Mouse (Mus musculus) hindbrain, embryonic 16.5 days (tissue): Measurements from ENCODE around the gene Btnl4. TPM values are rescaled to one million over a fixed set of nuclear protein-coding genes. Genes with fewer than 3 reads are reported as not detected.
"Not testable (repeated sequence)": the region's sequence is repeated elsewhere in the genome, so short reads cannot be mapped to it uniquely, and the experiment has no call there.

ENCODE experiments used
- ATAC-seq: fragments of 200-750 bp; cut with Nextera tagmentation; 2 replicates; pipeline ENCODE4 v1.8.0; 2017; ENCODE audit warnings: moderate TSS enrichment, moderate library complexity
- H3K27ac ChIP-seq: fragments of 300-500 bp; sonication (generic); 2 replicates; pipeline ENCODE4 v1.5.1; 2014; ENCODE audit warnings: low read depth, mild to moderate bottlenecking, control low read depth, low read length, moderate library complexity
- H3K27me3 ChIP-seq: fragments of 300-500 bp; sonication (generic); replicated peaks from 2 replicates; pipeline ENCODE4 v1.6.1; 2014; ENCODE audit warnings: low read length; ENCODE audit not compliant: control insufficient read depth, insufficient read depth
- H3K36me3 ChIP-seq: fragments of 300-500 bp; sonication (generic); 2 replicates; pipeline ENCODE4 v1.6.1; 2014; ENCODE audit warnings: mild to moderate bottlenecking, low read length, moderate library complexity, mixed read lengths; ENCODE audit not compliant: control insufficient read depth, insufficient read depth
- H3K4me1 ChIP-seq: fragments of 300-500 bp; sonication (generic); 2 replicates; pipeline ENCODE4 v1.6.1; 2014; ENCODE audit warnings: low read depth, low read length; ENCODE audit not compliant: control insufficient read depth, insufficient read depth
- H3K4me2 ChIP-seq: fragments of 300-500 bp; sonication (generic); 2 replicates; pipeline ENCODE4 v1.6.1; 2014; ENCODE audit warnings: mild to moderate bottlenecking, low read length, control low read depth, moderate library complexity
- H3K4me3 ChIP-seq: fragments of 300-500 bp; sonication (generic); 2 replicates; pipeline ENCODE4 v1.5.1; 2014; ENCODE audit warnings: mild to moderate bottlenecking, low read length, control low read depth, moderate library complexity
- H3K9ac ChIP-seq: fragments of 300-500 bp; sonication (generic); 2 replicates; pipeline ENCODE4 v1.6.1; 2014; ENCODE audit warnings: low read depth, mild to moderate bottlenecking, control low read depth, low read length, moderate library complexity
- H3K9me3 ChIP-seq: fragments of 300-500 bp; sonication (generic); 2 replicates; pipeline ENCODE4 v1.6.1; 2014; ENCODE audit warnings: mild to moderate bottlenecking, low read length, moderate library complexity; ENCODE audit not compliant: control insufficient read depth
- WGBS: fragments of 180-500 bp; shearing (Covaris S2); extraction: QIAGEN DNeasy Blood & Tissue Kit; methylation state at CpG from one replicate; pipeline ENCODE4 v1.1.7; 2014; 5-methylcytosine and 5-hydroxymethylcytosine counted together
- polyA plus RNA-seq: library from polyadenylated mRNA; unstranded; fragments of >200 nt; fragmentation: Nextera tagmentation; extraction: Ambion mirVana; gene quantifications from 2 replicates; pipeline ENCODE4 v1.2.1, GENCODE M21; 2015

Btnl4 gene
- polyA plus RNA-seq, 1 experiment from 2014 or later: not detected

- not testable (repeated sequence) for H3K27ac ChIP-seq, H3K9ac ChIP-seq, ATAC-seq, H3K36me3 ChIP-seq, H3K4me2 ChIP-seq, H3K4me1 ChIP-seq, H3K4me3 ChIP-seq, H3K27me3 ChIP-seq, H3K9me3 ChIP-seq
- WGBS: 89% methylated on average over 3 of the region's 3 CpGs
These were observed 20.2 kb upstream of the Btnl4 start for GRCm38 (mm10) chr17:34497319-34497718.

DNA sequence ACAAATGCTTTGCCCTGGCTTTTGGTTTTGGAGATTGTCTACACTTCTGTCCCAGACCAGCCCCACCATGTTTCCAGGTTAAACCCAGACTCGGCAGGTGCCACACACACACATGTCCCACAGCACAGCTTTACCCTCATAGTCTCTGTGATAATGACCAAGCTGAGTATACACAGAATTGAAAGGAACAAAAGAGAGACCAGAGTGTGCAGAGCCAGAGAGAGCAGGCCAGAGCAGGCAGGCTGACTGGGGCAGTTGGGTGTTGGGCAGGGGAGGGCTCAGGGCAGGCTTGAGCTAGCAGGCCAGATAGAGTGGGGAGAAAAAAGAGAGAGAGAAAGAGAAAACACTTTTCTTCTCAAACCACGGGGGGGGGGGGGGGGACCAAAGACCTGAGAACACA lies 19.4 kb upstream of the Btnl4 start:
- H3K27me3 ChIP-seq: no peaks in the 10 kb centered on the region
- no peak for ATAC-seq
- no peak overlapping the region for H3K4me2 ChIP-seq
- H3K4me3 ChIP-seq: no peak overlapping the region
- H3K36me3 ChIP-seq: no peaks in the 10 kb centered on the region
- WGBS: 83% methylated on average over 1 of the region's 2 CpGs
- H3K9ac ChIP-seq: no peak overlapping the region
- no peak overlapping the region for H3K27ac ChIP-seq
- H3K9me3 ChIP-seq: no peaks in the 10 kb centered on the region
- H3K4me1 ChIP-seq: no peaks in the 10 kb centered on the region

GRCm38 (mm10) chr17:34495156-34495555 lies 18.0 kb upstream of the Btnl4 start:
- not testable (repeated sequence) for H3K4me2 ChIP-seq, H3K9me3 ChIP-seq, H3K36me3 ChIP-seq, H3K4me1 ChIP-seq, H3K9ac ChIP-seq, H3K27ac ChIP-seq, H3K27me3 ChIP-seq, ATAC-seq, H3K4me3 ChIP-seq
- 87% methylated on average over 2 of the region's 2 CpGs for WGBS

GRCm38 (mm10) chr17:34492796-34493195 lies 15.7 kb upstream of the Btnl4 start:
- ATAC-seq: no peak
- Histone ChIP-seq H3K4me2 (no peak overlapping the region), H3K4me3 (no peak overlapping the region), H3K4me1 (no peaks in the 10 kb centered on the region), H3K27ac (no peak overlapping the region), H3K27me3 (no peaks in the 10 kb centered on the region), H3K9ac (no peak overlapping the region), H3K36me3 (no peaks in the 10 kb centered on the region), H3K9me3 (no peaks in the 10 kb centered on the region)

DNA sequence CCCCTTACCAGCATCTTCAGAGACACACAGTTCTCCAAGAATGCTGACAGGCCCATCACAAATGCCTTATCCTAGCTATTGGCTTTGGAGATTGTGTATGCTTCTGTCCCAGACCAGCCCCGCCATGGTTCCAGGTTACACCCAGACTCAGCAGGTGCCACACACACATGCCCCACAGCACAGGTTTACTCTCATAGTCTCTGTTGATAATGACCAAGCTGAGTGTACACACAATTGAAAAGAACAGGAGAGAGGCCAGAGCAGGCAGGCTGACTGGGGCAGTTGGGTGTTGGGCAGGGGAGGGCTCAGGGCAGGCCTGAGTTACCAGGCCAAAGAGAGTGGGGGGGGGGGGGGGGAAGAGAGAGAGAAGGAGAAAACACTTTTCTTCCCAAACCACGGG lies 691 bp downstream of the Btnl4 start:
- H3K9ac ChIP-seq: no peak overlapping the region
- H3K4me1 ChIP-seq: no peaks in the 10 kb centered on the region
- H3K9me3 ChIP-seq: no peaks in the 10 kb centered on the region
- no peak overlapping the region for H3K27ac ChIP-seq
- no peaks in the 10 kb centered on the region for H3K27me3 ChIP-seq
- H3K4me2 ChIP-seq: no peak overlapping the region
- ATAC-seq: no peak
- H3K36me3 ChIP-seq: no peaks in the 10 kb centered on the region
- WGBS: 95% methylated on average over 1 of the region's 2 CpGs
- no peak overlapping the region for H3K4me3 ChIP-seq

DNA sequence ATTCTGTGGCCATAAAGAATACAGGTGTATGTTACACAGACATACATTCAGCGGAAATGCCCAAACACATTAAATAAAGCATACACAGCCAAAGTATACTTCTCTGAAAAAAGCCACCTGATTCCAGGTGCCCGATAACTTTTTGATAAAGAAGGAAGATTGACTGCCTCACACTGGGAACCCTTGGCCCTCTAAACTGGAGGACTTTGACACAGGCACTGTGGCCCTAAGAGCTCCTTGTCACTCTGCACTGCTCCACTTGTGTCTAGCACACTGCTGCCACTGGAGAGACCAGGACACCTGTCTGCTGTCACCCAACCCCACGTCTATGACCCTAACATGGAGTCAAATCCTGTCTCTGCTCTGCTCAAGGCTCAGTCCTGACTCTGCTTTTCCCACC lies 2.1 kb downstream of the Btnl4 start:
- WGBS: 90% methylated on average over 3 of the region's 3 CpGs
- no peak overlapping the region for H3K27ac ChIP-seq
- H3K4me2 ChIP-seq: no peak overlapping the region
- no peaks in the 10 kb centered on the region for H3K27me3 ChIP-seq
- H3K4me3 ChIP-seq: no peak overlapping the region
- H3K4me1 ChIP-seq: no peaks in the 10 kb centered on the region
- ATAC-seq: no peak
- no peak overlapping the region for H3K9ac ChIP-seq
- no peaks in the 10 kb centered on the region for H3K36me3 ChIP-seq
- no peaks in the 10 kb centered on the region for H3K9me3 ChIP-seq

- Histone ChIP-seq H3K4me1 (no peaks in the 10 kb centered on the region), H3K9ac (no peak overlapping the region), H3K27ac (no peak overlapping the region), H3K4me2 (no peak overlapping the region), H3K4me3 (no peak overlapping the region), H3K36me3 (no peaks in the 10 kb centered on the region), H3K27me3 (no peaks in the 10 kb centered on the region), H3K9me3 (no peaks in the 10 kb centered on the region)
- ATAC-seq: no peak
- WGBS: 84% methylated on average over 2 of the region's 2 CpGs
These were observed 6.6 kb downstream of the Btnl4 start for GRCm38 (mm10) chr17:34470491-34470890.

- H3K36me3 ChIP-seq, ATAC-seq, H3K4me3 ChIP-seq: not testable (repeated sequence)
These were observed 11.2 kb downstream of the Btnl4 start for GRCm38 (mm10) chr17:34465906-34466305.

DNA sequence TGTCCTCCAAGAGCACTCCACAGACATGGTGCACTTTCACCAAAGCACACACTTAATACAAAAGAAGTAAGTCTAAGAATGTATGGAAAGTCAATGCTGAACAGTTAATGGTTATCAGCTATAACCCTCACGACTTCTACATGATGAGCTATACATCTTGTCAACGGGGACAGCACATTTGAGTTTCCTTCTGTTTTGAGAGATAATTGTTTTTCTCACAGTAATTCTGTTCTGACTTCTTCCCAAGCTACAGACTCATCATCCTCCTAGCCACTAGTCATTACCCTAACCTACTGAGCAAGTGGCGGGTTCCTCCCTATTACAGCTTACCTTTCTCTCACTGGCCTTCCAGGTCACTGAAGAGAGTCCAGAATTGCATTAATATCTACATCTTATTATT lies 17.9 kb downstream of the Btnl4 start:
- WGBS: 85% methylated on average over 3 of the region's 3 CpGs
- H3K4me1 ChIP-seq: no peaks in the 10 kb centered on the region
- H3K9ac ChIP-seq: no peak overlapping the region
- H3K4me2 ChIP-seq: no peak overlapping the region
- H3K36me3 ChIP-seq: no peaks in the 10 kb centered on the region
- no peaks in the 10 kb centered on the region for H3K27me3 ChIP-seq
- no peak for ATAC-seq
- no peaks in the 10 kb centered on the region for H3K9me3 ChIP-seq
- H3K27ac ChIP-seq: no peak overlapping the region
- H3K4me3 ChIP-seq: no peak overlapping the region

More at GRCm38 (mm10) chr17:34465906-34466305, 11.2 kb downstream of the Btnl4 start:
- not testable (repeated sequence) for H3K27ac ChIP-seq, H3K9me3 ChIP-seq, H3K4me2 ChIP-seq, H3K9ac ChIP-seq, H3K4me1 ChIP-seq, H3K27me3 ChIP-seq

- H3K27me3 ChIP-seq: no peaks in the 10 kb centered on the region
- no peak overlapping the region for H3K4me2 ChIP-seq
- H3K4me1 ChIP-seq: no peaks in the 10 kb centered on the region
- H3K27ac ChIP-seq: no peak overlapping the region
- no peak overlapping the region for H3K9ac ChIP-seq
- no peak overlapping the region for H3K4me3 ChIP-seq
- no peaks in the 10 kb centered on the region for H3K36me3 ChIP-seq
- H3K9me3 ChIP-seq: no peaks in the 10 kb centered on the region
- WGBS: 82% methylated on average over 4 of the region's 4 CpGs
- ATAC-seq: no peak
These were observed 19.4 kb downstream of the Btnl4 start for GRCm38 (mm10) chr17:34457668-34458067.
